Mouse (Mus musculus) testis, adult 2 months (tissue): ENCODE results near the gene Afap1.

ENCODE experiments used
- CTCF ChIP-seq: fragments of 200-500 bp; IDR thresholded peaks from 2 replicates; pipeline ENCODE4 v1.5.1; 2012; ENCODE audit warnings: low read depth, mild to moderate bottlenecking, inconsistent platforms, low read length, moderate library complexity; ENCODE audit not compliant: control insufficient read depth, insufficient read depth, insufficient replicate concordance
- POLR2A ChIP-seq: fragments of 200-500 bp; IDR thresholded peaks from 2 replicates; pipeline ENCODE4 v1.6.1; 2012; ENCODE audit warnings: low read depth, mild to moderate bottlenecking, inconsistent platforms, low read length, moderate library complexity; ENCODE audit not compliant: control insufficient read depth

DNA sequence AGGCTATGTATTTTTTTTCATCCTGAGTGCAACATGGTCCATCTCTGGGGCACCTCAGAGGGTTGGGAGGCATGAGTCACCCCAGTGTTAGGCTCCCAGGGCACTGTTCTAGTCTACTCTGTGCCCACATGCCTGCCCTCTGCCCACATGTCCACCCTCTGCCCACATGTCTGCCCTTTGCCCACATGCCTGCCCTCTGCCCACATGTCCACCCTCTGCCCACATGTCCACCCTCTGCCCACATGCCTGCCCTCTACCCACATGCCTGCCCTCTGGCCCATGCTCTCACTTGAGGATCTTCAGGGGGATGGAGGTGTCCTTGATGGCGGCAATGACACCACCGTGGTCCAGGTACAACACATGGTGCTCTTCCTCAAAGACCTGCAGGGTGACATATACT lies 150.0 kb downstream of the Afap1 start:
- TF ChIP-seq POLR2A (no peak), CTCF (no peak)
